Mouse (Mus musculus): ENCODE data around the gene Mecom.

The Mecom gene

DNA sequence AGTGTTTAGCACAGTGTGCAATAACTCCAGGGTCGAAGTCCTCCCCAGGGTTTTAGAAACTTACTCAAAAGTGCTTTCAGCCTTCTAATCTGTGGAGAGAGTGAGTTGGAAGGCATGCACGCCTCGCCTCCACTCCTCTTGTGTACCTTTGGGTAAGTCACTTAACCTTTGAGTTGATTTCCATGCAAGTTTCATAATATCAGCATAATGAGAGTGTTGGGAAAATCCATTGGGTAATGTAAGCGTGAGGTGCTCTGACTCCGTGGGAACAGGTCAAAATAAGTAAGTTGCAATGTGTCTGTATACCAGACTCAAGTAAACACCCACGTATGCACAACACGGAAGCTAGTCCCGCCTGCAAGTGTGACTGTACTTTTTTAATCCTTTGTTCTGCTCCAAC lies 528.4 kb downstream of the Mecom start:
- no peak for DNase-seq (ENCODE audit: low read depth, low spot score)

DNA sequence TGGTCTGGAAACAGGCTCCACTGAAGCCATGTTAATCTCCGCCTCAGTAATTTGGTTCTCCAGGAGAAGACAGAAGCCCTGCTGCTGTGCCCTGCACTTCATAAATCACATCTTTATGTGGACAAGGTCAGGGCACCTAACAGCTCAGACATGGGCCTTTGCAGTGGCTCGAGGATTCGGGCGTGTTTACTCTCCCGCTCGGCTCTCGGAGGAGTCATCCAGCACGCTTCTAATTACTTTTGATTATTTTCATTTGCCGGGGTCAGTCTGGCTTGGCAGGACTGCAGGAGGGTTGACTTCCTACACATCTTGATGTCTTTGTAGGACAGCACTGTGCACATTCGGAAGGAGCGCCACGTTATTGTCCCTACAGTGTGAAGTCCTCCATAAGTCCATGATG lies 529.6 kb downstream of the Mecom start:
- no peak for DNase-seq (ENCODE audit: low read depth, low spot score)

DNA sequence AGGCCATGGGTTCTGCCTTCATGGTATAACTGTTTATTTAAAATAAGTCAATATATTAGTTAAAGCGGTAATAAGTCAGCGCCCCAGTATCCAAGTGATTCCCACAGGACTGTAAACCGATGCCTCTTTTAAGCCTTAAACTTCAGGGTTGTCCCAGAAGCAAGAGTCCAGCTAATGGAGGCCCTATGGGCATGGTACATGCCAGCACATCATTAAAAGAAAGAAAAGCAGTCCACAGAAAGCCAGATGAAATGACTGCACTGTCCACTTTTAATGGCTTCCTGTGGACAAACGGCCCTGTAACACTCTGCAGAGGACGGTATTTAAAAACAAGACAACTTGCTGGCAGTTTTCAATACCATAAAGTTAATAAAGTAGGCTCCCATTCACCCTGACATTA lies 531.0 kb downstream of the Mecom start:
- DNase-seq (ENCODE audit: low read depth, low spot score), result no peak

DNA sequence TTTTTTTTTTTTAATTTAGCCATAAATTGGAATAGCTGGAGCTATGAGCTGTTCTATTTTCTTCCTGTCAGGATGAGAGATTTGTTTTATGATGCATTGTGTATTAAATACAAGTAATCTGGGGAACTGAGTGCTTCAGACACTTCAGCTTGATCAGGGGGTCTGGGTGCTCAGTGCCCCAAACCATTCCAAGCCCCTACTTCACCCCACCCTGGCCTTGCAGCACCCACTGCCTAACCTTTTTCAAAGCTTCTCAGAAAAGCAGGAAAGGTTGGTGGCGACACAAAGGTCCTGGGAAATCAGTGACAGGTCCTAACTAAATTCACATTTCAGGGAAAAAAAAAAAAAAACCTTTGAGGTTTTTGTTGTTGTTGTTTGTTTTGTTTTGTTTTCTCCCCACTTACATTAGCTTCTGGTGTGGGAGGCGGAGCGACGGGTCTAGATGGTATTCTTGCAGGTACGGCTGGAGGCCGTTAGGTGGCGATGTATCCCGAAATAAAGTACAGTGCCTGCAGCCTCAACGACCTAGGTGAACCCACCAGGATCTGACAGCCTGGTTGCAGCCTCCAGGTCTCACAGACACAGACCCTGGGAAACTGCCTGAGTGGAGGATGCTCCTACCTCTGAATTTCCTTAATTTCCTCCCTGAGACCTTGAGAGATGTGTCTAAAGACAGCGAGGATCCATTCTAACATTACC lies 532.7 kb downstream of the Mecom start:
- DNase-seq (ENCODE audit: low read depth, low spot score), result peak; percentile 84

DNA sequence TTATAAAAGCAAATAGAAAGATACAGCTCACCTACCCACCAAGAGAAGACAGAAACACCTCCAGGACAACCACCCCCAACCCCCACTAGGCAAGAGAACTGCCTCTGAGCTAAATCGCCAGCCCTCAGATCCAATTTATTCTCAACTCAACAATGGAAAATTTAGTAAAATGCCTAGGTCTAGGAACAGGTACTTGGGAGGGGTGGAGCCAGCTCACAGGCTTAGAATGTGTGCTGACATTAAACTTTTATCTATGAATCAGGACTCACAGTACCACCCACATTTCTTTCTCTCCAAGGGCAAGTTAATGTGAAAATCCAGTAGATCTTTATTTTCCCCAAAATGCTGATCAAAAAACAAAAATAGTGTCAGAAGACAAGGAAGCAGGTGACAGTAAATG lies 533.5 kb downstream of the Mecom start:
- DNase-seq (ENCODE audit: low read depth, low spot score), result no peak

DNA sequence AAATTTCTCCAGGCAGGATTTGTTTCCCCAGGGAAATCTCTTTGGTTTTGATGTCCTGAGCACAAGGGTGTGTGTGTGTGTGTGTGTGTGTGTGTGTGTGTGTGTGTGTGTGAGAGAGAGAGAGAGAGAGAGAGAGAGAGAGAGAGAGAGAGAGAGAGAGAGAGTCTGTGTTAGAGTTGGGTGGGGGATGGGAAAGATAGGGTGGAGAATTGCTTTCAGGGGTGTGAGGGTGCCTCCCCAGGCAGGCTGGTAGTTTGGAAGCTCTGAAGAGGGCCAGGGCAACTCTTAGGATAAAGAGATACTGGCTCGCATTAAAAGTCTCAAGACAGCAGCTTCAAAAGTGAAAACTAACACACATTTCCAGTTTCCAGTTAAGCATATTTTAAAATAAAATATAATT lies 534.4 kb downstream of the Mecom start:
- no peak for DNase-seq (ENCODE audit: low read depth, low spot score)

DNA sequence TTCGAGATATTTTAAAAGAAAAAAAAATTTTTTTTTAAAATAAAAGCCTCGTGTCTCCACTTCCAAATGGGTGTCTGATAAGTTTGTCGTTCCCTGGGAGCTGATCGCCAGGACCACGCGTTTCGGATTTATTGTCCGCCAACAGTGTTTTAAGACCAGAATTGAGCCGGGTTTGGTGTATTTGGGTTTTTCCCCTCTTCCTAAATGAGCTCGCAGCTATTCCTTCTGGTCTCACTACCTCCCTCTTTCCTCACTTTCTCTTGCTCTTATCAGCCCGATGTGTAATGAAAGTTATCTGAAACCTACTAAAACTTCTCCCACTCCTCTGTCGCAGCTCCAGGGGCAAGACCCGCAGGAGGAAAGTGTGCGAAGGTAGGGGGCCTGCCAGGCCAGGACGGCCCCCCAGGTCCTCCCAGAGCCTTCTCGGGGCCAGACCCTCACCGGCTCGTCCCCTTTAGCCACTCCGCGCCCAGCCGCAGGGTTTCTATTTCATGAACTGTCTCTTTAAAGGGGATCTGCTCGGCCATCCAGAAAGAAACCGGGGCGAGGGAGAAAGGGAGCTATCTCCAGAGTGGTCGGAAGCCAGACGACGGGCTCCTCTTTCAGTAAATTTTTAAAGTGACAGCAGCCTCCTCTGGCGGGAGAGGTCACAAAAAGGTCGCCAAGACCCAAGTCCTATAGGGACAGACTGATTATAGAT lies 535.0 kb downstream of the Mecom start:
- DNase-seq (ENCODE audit: low read depth, low spot score), result peak; percentile 64

DNA sequence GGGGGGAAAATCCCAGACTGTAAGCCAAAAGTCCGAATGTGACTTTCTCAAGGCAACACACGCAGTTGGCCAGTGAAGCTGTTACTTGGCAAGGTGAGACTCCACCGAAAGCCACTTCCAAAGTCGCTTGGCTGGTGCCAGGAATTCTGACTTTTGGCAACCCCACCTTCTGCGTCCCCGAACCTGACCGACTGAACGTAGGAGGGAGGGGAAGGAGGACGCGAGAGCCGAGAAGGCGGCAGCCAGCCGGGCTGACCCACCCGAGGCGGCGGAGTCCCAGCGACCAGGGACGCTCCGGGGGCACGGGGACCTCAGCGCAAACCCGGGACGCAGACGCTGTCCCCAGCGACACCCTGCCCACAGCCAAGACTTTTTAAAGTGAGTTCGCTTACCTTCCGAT lies 535.7 kb downstream of the Mecom start:
- DNase-seq (ENCODE audit: low read depth, low spot score), result no peak

DNA sequence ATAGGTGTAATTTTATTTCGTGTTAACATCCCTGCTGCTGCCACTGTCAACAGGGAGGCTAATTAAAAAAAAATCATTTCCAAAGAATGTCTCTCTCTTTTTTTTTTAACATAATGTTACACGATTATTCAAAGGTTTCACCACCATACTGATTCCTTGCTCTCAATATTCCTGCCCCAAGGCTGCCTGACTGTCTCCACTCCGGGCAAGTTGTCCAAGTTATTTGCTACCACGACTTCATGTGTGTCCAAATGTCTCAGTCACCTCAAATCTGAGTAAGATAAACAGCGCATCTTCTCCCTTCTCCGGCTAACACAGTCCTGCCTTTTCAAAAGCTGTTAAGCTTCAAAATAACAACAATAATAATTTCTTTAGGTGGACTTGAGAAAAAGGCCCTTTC lies 536.1 kb downstream of the Mecom start:
- no peak for DNase-seq (ENCODE audit: low read depth, low spot score)

DNA sequence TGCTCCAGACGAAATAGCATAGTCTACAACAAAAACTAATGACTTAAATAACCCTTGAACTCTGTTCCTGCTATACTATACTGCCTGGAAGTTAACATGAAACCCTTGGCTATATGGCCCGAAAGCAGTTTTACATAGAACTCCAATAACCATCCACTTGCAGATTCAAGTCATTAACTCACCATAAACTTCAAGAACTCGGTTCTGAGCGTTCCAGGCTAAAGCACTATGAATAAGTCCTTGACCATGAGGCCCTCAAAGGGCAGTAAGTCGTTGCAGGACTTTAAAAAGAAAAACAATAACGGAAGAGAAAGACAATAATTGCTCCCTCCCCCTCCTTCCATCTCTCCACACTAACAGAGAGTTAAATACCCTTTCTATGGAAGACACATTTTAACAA lies 536.9 kb downstream of the Mecom start:
- no peak for DNase-seq (ENCODE audit: low read depth, low spot score)

DNA sequence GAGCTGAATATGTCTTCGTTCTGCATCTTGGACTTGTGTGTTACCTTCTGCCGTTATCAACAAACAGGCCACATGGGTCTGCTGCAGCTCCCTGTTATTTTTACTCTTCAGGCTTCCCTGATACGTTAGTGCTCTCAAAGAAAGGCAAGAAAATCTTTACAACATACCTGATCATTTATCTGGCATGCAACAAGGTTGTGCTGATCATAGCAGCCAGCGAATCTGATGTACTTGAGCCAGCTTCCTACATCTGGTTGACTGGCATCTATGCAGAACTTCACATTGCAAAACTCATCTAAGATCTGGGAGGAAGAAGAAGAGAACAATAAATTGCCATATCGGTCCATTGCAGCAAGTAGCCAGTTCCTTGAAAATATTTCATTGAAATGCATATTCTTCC lies 538.2 kb downstream of the Mecom start:
- no peak for DNase-seq (ENCODE audit: low read depth, low spot score)

DNA sequence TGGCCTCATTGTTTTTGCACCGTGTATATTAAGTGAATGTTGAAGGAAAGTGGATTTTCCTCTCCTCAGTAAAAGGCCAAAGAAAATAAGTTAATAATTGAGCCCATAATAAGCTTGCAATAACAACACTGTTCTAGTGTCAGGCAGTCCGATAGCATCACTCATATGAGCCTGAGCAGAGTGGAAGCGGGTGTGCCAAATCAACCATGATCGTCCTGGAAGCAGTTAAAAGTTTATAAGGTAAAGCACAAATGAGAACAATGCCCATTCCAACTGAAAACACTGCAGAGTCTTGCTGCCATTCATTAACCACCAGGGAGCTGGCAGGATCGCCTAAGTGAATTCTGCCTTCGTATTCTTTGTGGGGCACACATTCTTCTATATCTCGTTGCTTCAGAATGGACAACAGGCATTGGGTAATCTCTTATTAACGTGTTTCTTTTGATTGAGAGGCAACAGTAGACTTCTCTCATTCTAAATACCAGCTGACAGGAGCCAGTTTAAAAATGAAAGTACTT lies 542.9 kb downstream of the Mecom start:
- no peak for DNase-seq (ENCODE audit: low read depth, low spot score)

DNA sequence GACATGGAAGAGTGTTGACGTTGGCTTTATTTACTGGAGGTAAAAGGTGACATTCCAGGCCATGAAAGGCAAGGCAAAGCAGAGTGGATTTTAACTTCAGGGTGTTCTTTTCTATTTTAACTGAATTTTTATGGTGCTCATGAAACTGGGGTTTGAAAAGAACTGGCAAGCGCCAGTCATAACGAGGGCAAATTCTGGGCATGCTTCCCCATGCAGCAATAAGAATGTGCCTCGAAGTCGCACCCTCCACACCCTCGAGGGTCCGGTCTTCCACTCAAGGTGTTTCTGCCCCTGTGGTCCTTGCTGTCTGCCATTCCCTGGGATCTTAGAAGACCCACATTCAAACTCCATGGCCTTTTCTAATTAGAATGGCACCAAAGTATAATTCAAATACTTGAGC lies 547.5 kb downstream of the Mecom start:
- no peak for DNase-seq (ENCODE audit: low read depth, low spot score)

DNA sequence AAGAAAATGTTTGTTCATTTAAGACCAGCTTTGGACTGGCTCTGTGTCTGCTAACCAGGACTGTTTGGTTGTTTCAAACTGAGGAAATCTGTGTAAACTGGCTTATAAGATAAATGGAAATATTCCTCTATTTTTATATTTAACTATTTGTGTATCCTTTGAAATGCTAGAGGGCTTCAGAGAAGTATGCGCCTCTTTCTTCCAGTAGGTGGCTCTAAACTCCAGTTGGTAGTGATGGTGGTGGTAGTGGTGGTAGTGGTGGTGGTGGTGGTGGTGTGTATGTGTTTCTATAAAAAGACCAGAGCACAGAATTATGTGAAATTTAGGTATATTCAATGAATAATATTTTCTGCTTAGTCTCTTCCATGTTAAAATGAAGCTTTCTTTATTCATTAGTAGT lies 548.8 kb downstream of the Mecom start:
- DNase-seq (ENCODE audit: low read depth, low spot score), result no peak

DNA sequence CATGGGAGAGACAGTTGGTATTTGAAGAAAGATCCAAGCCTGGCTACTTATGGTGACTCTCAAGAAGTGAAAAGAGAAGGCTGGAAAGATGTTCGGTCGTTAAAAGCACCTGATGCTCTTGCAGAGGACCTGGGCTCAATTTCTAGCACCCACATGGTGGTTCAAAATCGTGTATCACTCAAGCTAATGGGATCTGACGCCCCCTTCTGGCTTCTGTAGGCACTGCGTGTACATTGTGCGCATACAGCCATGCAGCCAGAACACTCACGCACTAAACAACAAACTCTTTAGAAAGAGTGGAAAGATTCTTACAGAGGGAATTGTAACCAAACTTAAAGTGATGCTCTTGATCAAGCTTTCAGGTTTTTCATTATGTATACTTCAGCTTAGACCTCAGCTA lies 550.7 kb downstream of the Mecom start:
- peak; percentile 48 for DNase-seq (ENCODE audit: low read depth, low spot score)

DNA sequence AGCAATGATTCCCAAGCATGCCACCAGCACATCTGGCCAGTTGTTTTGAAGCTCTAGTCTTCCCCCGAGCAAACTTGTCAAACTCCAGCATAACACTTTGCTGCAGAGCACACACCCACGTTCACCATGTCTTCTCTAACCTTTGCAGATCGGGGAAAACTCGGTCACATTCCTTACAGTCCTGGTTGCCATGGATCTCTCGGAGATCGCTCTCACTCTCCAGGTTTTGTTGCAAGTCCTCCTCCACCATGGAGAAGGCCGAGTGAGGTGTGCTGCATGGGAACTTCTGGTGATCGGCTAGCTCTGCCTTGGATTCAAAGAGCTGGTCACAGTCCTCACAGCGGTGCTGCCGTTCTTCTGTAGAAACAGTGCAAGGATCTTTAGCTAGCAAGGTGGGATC lies 554.5 kb downstream of the Mecom start:
- DNase-seq (ENCODE audit: low read depth, low spot score), result peak; percentile 64

DNA sequence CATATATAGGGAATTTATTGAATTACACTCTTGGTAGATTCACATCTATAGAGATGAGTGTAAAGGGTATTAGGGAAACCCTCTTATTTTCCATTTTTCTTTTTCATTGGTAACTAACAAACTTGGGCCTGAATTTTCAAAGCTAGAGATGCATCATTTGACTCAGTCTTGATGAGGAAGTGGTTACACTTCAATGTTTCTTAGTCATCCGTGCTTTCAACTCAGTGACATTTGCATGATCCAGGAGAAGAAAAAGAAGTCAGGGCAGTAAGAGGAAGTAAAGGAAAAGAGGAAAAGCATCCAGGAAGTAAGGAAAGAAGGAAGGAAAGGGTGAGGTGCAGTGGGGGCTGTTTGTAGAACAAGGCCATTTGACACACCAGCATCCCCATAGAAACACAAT lies 556.3 kb downstream of the Mecom start:
- no peak for DNase-seq (ENCODE audit: low read depth, low spot score)

DNA sequence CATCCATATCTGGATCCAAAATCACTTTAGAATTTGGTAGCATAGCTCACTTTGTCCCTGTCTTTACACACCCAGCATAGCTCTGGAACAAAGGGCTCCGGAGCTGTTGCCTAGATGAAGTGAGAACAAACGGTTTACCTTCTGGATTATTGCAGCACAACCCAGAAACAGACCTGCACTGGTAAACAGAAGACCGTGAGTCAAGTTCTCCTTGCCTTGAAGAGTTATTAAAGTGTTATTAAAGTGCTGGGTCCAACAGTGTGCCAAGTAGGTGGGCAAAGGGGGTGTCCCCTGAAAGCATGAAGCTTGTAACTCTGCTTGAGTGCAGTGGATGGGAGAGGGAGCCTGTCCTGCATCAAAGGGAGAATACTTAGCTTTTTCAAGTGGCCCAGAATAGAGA lies 563.4 kb downstream of the Mecom start:
- no peak for DNase-seq (ENCODE audit: low read depth, low spot score)

DNA sequence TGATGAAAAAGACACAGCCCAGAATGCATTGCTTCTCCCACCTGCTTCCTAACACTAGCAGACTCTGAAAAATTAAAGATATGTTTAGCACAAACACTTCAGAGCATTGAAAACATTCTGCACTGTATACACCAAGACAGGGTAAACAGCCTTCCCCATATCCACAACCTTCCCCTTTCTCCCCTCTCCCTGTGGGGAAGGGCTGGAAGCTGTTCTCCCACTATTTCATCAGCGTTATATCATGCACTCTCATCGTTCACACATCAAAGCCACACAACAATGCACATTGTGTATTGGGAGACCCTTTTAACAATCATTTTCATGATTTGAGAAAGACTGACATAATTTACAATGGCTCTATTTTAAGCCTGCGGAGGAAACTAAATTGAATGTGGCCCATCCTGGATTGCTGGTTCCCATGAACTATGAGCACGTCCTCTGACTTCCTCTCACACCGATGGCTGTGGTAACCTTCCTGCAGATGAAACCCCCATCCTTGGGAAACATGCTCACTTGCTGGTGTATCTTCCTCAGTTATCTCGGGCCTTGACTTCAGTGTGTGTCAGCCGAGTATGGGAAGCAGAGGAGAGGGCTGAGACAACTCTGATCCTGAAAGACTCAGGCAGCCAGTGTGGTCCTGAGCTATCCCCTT lies 566.4 kb downstream of the Mecom start:
- no peak for DNase-seq (ENCODE audit: low read depth, low spot score)

DNA sequence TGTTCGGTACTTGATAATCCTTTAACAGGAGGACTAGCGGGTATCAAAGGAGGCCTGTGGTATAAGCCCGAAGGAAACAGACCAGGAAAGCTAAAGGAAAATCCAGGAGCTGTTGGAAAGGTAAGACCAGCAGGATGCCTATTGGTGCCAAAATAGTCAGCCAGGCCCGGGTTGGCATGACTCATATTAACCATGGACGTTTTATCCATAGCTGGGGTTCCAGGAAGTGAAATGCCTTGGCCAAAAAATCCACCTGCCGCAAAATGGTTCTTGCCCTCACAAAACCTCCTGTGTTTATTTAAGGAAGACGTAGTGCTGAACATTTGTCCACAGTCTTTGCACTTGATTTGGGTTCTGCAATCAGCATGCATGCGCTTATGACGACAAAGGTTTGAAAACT lies 567.3 kb downstream of the Mecom start:
- no peak for DNase-seq (ENCODE audit: low read depth, low spot score)

DNA sequence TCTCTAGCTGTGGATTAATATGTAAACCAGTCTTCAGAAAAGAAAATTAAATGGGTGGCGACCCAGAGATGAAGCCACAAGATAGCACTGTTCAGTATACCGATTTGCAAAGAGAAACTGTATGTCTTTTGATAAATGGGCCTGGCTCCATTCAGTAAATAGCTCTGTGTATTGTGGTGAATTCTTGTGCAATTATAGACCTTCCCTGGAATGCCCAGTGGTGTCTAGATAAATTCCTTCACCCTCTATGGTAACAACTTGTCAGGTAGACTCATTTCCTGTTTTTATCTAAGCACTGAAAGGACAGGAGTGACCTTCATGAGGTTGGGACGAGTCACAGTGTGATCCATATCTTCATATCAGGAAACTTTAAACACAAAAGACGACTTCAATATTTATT lies 571.2 kb downstream of the Mecom start:
- no peak for DNase-seq (ENCODE audit: low read depth, low spot score)

DNA sequence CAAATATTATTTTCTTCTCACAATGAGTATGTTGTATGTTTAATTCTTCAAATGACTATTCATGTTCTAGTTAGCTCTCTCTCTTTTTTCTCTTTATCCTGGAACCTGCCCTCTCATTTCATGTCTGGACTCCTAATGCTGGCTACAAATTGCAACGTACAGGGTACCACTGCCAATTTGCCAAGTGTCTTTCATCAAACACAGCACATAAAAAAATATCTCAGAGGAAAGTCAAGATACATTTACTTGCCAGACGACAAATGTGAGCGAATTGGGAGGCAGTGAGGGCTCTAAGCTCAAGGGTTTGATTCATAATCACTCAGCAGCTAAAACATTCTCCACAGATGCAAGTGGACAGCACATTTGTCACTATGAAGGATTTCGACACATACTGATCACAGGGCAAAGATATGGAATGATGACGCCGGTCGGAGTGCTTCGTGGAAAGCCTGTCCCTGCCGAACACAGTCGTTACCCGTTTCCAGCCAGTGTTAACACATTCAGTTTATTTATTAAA lies 579.3 kb downstream of the Mecom start:
- DNase-seq (ENCODE audit: low read depth, low spot score), result no peak

DNA sequence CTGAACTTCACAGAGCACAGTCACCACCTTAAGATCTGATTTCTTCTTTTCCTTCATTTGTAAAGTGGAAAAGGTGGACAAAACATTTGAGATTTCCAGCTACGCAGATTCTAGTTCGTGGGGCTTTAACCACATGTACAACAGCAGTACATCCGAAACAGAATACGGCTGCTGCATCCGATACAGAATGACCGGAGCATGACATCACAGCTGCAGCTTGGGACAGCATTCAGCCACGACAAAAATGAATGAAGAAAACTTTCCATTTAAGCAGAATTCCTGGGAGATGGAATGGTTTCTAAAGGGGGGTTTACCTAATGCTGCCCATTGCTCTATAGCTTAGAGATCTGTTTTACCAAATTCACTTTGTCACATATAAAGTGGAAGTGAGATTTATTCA lies 583.9 kb downstream of the Mecom start:
- no peak for DNase-seq (ENCODE audit: low read depth, low spot score)
